Mouse (Mus musculus) kidney, embryonic 14.5 days (tissue): ENCODE measurements around the gene Ankrd9. TPM values are rescaled to one million over a fixed set of nuclear protein-coding genes. Genes with fewer than 3 reads are reported as not detected.

Experiments
- polyA plus RNA-seq: library from polyadenylated mRNA; unstranded; fragments of >200 nt; fragmentation: Nextera tagmentation; extraction: Ambion mirVana; gene quantifications from 2 replicates; pipeline ENCODE4 v1.2.1, GENCODE M21; 2014

Ankrd9 gene
- polyA plus RNA-seq, 1 experiment from 2014 or later, result 12.4 TPM

Other genes with a start within 250 kb of the Ankrd9 start
- 17.8 and 24.5 TPM in 2 replicates for gene Wdr20, start 241.1 kb downstream of the Ankrd9 start, polyA plus RNA-seq
- gene Mok, start 138.1 kb downstream of the Ankrd9 start, polyA plus RNA-seq, result 6.8 and 9.0 TPM in 2 replicates
- 4.2 and 6.0 TPM in 2 replicates for gene Zfp839, start 128.8 kb downstream of the Ankrd9 start, polyA plus RNA-seq
- 82.2 and 93.7 TPM in 2 replicates for gene Cinp, start 89.9 kb downstream of the Ankrd9 start, polyA plus RNA-seq
- gene Tecpr2, start 89.8 kb downstream of the Ankrd9 start, polyA plus RNA-seq, result 2.8 and 3.6 TPM in 2 replicates
- 15.9 and 17.4 TPM in 2 replicates for gene Rcor1, start 60.3 kb upstream of the Ankrd9 start, polyA plus RNA-seq
- 12.5 and 14.0 TPM in 2 replicates for gene Traf3, start 187.3 kb upstream of the Ankrd9 start, polyA plus RNA-seq
- gene 4930595D18Rik, start 205.5 kb upstream of the Ankrd9 start, polyA plus RNA-seq, result not detected in 2 replicates